Mouse (Mus musculus) natural killer cell, adult 2 months (primary cell): ENCODE data around the gene Cyp24a1.
"Not testable (repeated sequence)": the region's sequence is repeated elsewhere in the genome, so short reads cannot be mapped to it uniquely, and the experiment has no call there.

ENCODE experiments used
- DNase-seq, 2 experiments: peaks; one replicate each; pipeline ENCODE4 v3.0.0; 2022; ENCODE audit warnings: low spot score in 2 of 2

Gene Cyp24a1

DNA sequence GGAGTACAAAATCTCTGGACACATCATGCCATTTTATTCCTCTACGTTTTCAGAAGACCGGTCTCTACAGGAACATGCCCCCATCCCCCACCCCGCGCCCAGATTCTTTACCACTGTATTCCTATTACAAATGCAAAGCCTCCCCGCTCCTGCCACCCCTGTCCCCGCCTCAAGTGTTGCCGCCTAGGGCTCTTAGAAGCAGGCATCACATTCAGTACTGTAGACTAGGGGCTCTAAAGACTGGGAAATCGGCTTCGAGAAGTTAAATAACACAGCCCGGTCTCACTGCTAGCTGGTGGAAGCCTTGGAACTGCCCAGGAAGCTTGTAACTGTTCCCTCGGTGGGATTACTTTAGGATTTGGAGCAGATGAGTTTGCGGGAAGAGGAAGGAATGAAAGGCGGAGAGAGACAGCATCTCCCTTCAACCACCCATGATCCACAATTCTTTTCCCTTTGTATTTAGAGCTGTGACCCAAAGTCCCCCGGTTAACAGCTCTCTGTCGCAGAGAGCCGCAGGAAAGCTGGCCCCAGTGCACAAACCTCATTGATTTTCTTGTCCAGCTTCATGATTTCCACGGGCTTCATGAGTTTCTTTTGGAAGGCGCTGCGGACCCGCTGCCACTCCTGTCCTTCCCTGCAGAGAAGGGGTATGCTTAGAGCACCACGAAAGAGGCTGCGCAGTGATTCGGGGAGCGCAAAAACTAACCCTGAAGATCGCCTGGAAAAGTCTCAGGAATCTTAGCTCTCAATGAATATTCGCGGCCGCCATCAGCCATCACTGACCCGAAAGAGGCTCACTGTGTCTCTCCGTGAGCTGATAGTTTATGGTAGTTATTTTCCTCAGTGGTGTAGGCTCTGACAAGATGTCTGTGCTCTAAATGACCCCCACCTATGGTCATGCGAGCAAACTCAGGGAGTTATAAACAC, 1.9 kb downstream of the Cyp24a1 start:
- DNase-seq = no peak

DNA sequence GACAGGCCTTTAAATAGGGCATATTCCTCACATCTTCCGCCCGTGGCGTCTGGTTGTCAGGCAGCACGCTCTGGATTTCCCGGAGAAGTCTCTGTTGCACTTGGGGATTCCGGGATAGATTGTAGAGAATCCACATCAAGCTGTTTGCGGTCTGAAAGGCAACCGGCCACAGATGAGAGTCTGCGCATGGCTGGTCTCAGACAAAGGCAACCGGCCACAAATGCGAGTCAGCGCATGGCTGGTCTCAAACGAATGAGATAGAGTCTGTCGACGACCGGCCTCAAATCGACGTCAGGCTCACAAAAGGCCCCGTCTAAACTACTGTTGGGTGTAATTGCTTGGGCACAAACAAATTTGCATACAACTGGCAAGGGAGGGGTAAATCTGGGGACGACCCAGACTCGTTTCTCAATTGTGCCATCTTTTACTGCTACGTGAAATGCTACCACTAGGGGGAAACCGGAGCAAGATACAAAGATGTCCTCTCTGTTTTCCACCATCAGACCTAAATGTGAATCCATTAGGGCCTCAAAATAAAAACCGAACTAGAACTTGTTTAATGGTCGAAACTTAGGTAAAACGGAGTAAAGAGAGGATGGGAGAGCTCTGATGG, 8.9 kb downstream of the Cyp24a1 start:
- DNase-seq = no peak

GRCm38 (mm10) chr2:170487202-170487601, 9.7 kb downstream of the Cyp24a1 start:
- no peak for DNase-seq

- DNase-seq = no peak
Measured at GRCm38 (mm10) chr2:170483914-170484313, 13.0 kb downstream of the Cyp24a1 start.

DNA sequence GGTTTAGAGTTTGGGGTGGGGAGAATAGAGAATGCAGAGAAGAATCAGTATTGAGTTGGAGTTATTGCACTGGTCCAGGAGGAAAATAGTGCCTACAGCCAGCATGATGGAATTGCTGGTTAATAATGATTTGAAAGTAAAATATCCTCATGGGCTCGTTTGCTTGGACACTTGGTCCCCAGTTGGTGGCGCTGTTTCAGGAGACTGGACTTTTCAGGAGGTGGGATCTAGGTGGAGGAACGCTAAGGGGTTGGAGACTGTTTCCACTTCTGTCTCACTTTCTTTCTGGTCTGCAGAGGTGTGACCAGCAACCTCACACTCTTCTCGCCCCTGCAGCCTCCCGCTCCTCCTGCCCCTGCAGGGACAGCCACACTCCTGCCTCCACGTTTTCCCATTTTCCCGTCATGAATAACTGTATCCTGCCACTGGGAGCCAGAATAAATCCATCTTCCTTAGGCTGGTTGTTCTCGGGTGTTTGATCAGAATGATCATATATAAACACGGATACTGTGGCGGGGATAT, 14.9 kb downstream of the Cyp24a1 start:
- DNase-seq = no peak

GRCm38 (mm10) chr2:170476643-170477042, 20.3 kb downstream of the Cyp24a1 start:
- no peak for DNase-seq

DNA sequence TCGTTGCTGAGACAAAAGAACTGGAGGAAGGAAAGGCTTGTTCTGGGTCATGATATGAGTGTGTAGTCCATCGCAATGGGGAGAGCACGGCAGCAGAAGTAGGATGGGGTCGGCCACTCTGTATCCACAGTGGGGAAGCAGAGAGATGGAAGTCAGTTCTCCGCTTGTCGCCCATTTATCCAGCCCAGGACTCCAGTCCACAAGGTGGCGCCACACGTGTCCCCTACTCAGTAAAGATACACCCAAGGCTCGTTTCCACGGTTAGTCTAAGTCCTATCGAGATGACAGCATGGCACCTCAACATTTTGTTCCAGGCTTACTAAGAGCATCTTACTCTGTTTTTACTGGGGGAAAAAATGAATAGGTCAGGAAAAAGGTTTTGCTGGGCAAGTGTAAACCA, 20.7 kb downstream of the Cyp24a1 start:
- DNase-seq = peak in 1 of 2 experiments; percentile 17

DNA sequence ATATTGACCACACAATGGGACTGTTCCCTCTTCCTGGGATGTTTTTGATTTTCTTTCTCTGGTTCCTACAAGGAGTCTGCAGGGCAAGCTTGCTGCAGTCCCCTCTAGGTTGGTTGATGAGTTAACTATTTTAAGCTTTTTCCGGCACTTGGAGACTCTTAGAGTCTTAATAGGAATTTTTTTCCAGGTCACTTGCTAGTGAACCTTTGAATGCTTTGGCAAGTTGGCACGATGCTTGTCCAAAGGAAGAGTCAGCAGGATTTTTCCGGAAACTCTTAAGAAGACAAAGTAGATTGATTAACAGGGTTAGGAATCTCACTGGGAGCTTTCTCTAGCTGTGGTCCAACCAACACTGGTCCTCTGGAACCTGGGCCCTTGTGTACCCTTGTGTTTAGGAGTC, 21.8 kb downstream of the Cyp24a1 start:
- DNase-seq = no peak

DNA sequence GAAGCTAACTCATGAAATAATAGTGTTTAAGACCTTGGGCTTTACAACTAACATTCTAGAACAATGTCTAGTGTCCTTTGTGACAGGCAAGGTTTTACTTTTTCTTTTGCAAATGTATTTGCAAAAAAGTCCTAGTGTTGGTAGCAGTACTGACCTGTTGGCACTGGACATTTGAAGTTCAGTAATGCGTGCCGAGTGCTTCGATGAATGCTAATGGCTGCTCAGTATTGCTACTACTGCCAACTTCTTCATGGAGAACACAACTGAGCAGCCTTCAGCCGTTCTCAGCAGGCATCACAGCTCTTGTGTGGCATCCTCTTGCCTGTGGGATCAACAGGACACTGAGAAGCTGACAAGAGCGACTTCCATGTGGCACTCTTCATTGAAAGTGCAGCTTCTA, 22.8 kb downstream of the Cyp24a1 start:
- no peak for DNase-seq

- no peak for DNase-seq
Measured at GRCm38 (mm10) chr2:170470591-170470990, 26.4 kb downstream of the Cyp24a1 start.

DNA sequence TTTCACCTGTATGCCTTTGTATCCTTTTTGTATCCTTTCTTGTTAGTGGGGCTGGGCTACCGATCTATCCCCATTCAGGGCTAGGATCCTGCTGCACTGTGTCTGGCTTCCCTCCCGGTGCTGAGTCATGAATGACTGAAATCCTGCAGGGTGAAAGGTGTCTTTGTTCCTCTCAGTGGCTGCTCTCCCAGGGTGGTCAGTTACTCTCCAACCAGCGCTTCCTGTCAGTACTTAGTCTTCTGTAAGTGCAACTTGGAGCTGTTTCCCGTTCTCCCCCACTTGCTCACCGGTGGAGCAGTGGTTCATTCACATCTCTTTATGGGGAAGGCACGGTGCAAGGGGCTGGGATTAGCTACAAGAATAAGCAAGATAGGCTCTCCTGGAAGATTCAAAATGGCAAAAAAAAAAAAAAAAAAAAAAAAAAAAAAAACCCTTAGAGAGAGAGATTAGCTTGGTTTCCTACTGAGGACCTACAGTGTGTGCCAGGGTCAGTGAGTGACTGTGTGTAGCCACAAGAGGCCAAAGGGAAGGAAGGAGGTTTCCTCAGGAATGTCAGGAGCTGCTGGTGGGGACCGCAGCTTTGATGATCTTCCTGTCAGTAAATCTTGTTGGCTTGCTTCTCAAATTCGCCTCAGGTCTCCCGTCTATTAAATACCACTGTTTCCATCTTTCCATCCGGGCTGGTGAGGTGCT, 27.2 kb downstream of the Cyp24a1 start:
- no peak for DNase-seq

DNA sequence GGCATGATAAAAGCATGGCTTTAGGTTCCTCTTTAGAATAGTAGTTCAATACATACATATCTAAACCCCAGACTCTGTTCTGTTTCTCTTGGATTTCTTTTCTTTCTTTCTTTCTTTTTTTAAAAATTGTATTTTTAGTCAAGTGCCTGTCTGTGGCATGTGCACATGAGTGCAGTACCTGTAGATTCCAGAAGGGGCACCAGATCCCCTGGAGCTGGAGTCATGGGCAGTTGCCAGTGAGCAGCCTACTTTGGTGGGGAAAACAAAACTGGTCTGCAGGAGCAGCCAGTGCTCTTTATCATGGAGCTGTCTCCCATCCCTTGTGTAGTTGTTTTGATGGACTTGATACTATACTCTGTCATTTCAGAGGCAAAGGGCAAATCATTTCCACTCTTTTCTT, 28.9 kb downstream of the Cyp24a1 start:
- no peak for DNase-seq

DNA sequence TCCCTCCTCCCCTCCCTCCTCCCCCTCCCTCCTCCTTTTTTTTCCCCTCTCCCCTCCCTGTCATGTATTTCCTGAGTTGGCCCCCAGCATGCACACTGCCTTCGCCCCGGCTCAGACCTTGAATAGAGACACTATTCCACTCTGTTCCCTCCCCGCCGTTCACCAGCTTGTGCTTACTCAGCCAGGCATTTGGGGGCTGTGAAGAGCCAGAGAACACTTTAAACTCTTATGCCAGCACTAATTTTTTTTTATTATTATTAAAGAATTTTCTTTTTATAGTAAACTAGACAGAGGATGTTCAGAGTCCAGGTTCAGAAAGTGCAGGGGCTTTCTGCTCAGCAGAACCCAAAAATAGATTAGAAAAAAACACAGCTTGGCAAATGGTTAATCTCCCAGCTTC, 32.1 kb downstream of the Cyp24a1 start:
- DNase-seq = no peak

GRCm38 (mm10) chr2:170461652-170462051, 35.3 kb downstream of the Cyp24a1 start:
- DNase-seq = no peak

DNA sequence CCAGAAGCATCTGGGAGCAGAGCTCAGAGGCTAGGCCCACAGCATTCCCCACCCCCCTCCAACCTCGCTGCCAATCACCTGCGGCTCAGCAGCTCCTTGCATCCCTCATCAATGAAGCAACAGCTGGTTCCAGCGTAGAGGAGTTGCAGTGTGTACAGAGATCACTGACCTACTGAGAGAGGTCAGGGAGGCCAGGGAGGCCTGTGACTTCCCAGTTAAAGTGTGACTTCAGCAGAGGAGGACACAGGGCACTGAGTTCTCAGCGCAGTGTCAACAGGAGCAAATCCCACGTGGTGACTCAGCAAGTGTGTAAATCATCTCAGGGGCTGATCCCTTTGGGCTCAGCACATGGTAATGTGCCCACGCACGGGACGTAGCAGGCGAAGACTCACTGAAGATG, 37.1 kb downstream of the Cyp24a1 start:
- DNase-seq = no peak

- DNase-seq = no peak
Measured at GRCm38 (mm10) chr2:170459183-170459582, 37.8 kb downstream of the Cyp24a1 start.

GRCm38 (mm10) chr2:170453809-170454208, 43.1 kb downstream of the Cyp24a1 start:
- not testable (repeated sequence) for DNase-seq

GRCm38 (mm10) chr2:170450933-170451332, 46.0 kb downstream of the Cyp24a1 start:
- peak; percentile 36 to 60 for DNase-seq

DNA sequence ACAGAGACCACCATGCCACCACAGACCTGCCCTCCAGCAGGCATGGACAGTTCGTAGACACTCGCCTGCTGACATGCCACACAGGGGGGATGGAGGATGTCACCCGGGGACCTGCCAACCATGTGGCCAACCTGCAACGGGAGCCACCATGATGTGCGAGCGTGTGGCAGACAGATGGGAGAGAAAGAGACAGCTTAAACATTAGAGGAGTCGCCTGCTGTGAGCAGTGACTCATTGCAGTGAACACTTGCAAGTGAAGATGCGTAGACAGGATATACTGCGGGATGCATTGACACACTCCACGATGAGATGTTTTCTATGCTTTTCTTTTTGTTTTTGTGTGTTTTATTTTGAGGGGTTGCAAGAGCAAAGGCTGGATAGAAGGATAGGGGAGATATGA, 49.3 kb downstream of the Cyp24a1 start:
- no peak for DNase-seq

- no peak for DNase-seq
Measured at GRCm38 (mm10) chr2:170446843-170447383, 50.0 kb downstream of the Cyp24a1 start.

GRCm38 (mm10) chr2:170445861-170446260, 51.1 kb downstream of the Cyp24a1 start:
- DNase-seq = no peak

DNA sequence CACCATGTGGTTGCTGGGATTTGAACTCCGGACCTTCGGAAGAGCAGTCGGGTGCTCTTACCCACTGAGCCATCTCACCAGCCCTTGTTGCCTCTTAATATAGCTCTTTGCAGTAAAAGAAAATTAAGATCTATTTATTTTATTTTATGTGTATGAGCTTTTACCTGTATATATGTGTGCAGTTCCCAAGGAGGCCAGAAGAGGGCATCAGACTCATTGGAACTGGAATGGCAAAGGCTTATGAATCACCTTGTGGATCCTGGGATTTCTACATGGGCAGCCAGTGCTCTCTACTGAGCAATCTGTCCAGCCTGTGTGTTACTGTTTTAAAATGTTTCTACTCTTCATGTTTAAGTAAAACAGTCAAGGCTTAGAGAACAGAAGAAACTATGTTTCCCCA, 54.4 kb downstream of the Cyp24a1 start:
- no peak for DNase-seq
